Mouse (Mus musculus) CH12.LX (cell line): Measurements from ENCODE around the gene Guca1b. TPM values are rescaled to one million over a fixed set of nuclear protein-coding genes. Genes with fewer than 3 reads are reported as not detected.
"Not testable (repeated sequence)": the region's sequence is repeated elsewhere in the genome, so short reads cannot be mapped to it uniquely, and the experiment has no call there.

Source experiments
- DNase-seq: peaks from one replicate; pipeline ENCODE4 v3.0.0-alpha.2; 2013; ENCODE audit errors: extremely low read depth
- H3K27ac ChIP-seq: 2 replicates; pipeline ENCODE4 v1.5.1; 2012; ENCODE audit warnings: low read depth, mild to moderate bottlenecking, control low read depth, moderate library complexity; ENCODE audit not compliant: insufficient read depth
- H3K27me3 ChIP-seq: replicated peaks from 2 replicates; pipeline ENCODE3; 2012; ENCODE audit warnings: inconsistent platforms
- H3K36me3 ChIP-seq, 2 experiments: replicated peaks in 1 of 2; 2 replicates each; pipeline versions ENCODE3 to v1.6.1; 2012; ENCODE audit warnings: inconsistent platforms in 1 of 2, low read length in 1 of 2, mild to moderate bottlenecking in 1 of 2, mixed read lengths in 1 of 2, moderate library complexity in 1 of 2; ENCODE audit not compliant: control insufficient read depth in 1 of 2, insufficient read depth in 1 of 2
- H3K4me1 ChIP-seq, 2 experiments: 2 replicates each; pipeline ENCODE4 v1.6.1; 2012; ENCODE audit warnings: inconsistent platforms in 1 of 2, moderate library complexity in 1 of 2; ENCODE audit not compliant: insufficient read depth in 2 of 2, control insufficient read depth in 1 of 2
- H3K4me2 ChIP-seq: 2 replicates; pipeline ENCODE4 v1.6.1; 2012; ENCODE audit warnings: low read depth, mild to moderate bottlenecking, control low read depth; ENCODE audit not compliant: poor library complexity, insufficient read depth, severe bottlenecking
- H3K4me3 ChIP-seq, 3 experiments: fragments of 150-350 bp in 1 of 3; sonication (generic) in 1 of 3; replicated peaks in 1 of 3; 2 replicates each; pipeline versions ENCODE3 to v1.5.1; 2011 to 2012; ENCODE audit warnings: low read depth in 2 of 3, low read length in 2 of 3, mild to moderate bottlenecking in 2 of 3, moderate library complexity in 2 of 3, control low read depth in 1 of 3, improper control_type of control experiment in 1 of 3, inconsistent platforms in 1 of 3, mixed read lengths in 1 of 3; ENCODE audit not compliant: poor library complexity in 1 of 3
- H3K79me2 ChIP-seq: replicated peaks from 2 replicates; pipeline ENCODE4 v1.6.1; 2012; ENCODE audit warnings: mild to moderate bottlenecking, moderate library complexity; ENCODE audit not compliant: control insufficient read depth, poor library complexity, insufficient read depth, severe bottlenecking; ENCODE audit errors: extremely low read depth
- H3K9ac ChIP-seq: 2 replicates; pipeline ENCODE4 v1.6.1; 2012; ENCODE audit warnings: low read depth, mild to moderate bottlenecking, control low read depth, moderate library complexity; ENCODE audit not compliant: insufficient read depth
- H3K9me3 ChIP-seq: replicated peaks from 2 replicates; pipeline ENCODE3; 2012; ENCODE audit warnings: low read length, inconsistent platforms, mixed read lengths
- CHD2 ChIP-seq: IDR thresholded peaks from 2 replicates; pipeline ENCODE4 v1.6.1; 2011; ENCODE audit warnings: low read length, improper control_type of control experiment
- CTCF ChIP-seq, 2 experiments: IDR thresholded peaks in 1 of 2; conservative IDR thresholded peaks in 1 of 2; 2 replicates each; pipeline ENCODE4 v1.5.1; 2011 to 2012; ENCODE audit warnings: low read depth in 2 of 2, low read length in 2 of 2, improper control_type of control experiment in 1 of 2, inconsistent platforms in 1 of 2, mild to moderate bottlenecking in 1 of 2, moderate library complexity in 1 of 2
- E2F4 ChIP-seq: IDR thresholded peaks from 2 replicates; pipeline ENCODE4 v1.6.1; 2011; ENCODE audit warnings: low read depth, low read length, improper control_type of control experiment; ENCODE audit not compliant: insufficient replicate concordance
- EP300 ChIP-seq: IDR thresholded peaks from 2 replicates; pipeline ENCODE4 v1.6.1; 2011; ENCODE audit warnings: low read length, improper control_type of control experiment
- ETS1 ChIP-seq: conservative IDR thresholded peaks from 2 replicates; pipeline ENCODE4 v1.6.1; 2012; ENCODE audit warnings: low read depth, mild to moderate bottlenecking, inconsistent platforms, low read length, improper control_type of control experiment, moderate library complexity
- HCFC1 ChIP-seq: IDR thresholded peaks from 2 replicates; pipeline ENCODE4 v1.6.1; 2012; ENCODE audit warnings: low read depth, mild to moderate bottlenecking, inconsistent platforms, low read length, improper control_type of control experiment
- IRF4 ChIP-seq: IDR thresholded peaks from 2 replicates; pipeline ENCODE4 v1.6.1; 2014; ENCODE audit warnings: low read depth, mild to moderate bottlenecking, inconsistent platforms, low read length, improper control_type of control experiment
- JUND ChIP-seq: conservative IDR thresholded peaks from 2 replicates; pipeline ENCODE4 v1.6.1; 2011; ENCODE audit warnings: low read depth, low read length, improper control_type of control experiment
- KAT2A ChIP-seq: IDR thresholded peaks from 2 replicates; pipeline ENCODE4 v1.6.1; 2012; ENCODE audit warnings: low read length, improper control_type of control experiment, inconsistent platforms; ENCODE audit not compliant: insufficient replicate concordance
- MAZ ChIP-seq: IDR thresholded peaks from 2 replicates; pipeline ENCODE4 v1.6.1; 2012; ENCODE audit warnings: low read depth, mild to moderate bottlenecking, inconsistent platforms, low read length, improper control_type of control experiment, moderate library complexity
- MYC ChIP-seq: IDR thresholded peaks from 2 replicates; pipeline ENCODE4 v1.6.1; 2011; ENCODE audit warnings: low read depth, mild to moderate bottlenecking, improper control_type of control experiment, low read length
- NRF1 ChIP-seq: IDR thresholded peaks from 2 replicates; pipeline ENCODE4 v1.6.1; 2014; ENCODE audit warnings: low read depth, mild to moderate bottlenecking, inconsistent platforms, low read length, improper control_type of control experiment, moderate library complexity
- PAX5 ChIP-seq: IDR thresholded peaks from 2 replicates; pipeline ENCODE4 v1.6.1; 2012; ENCODE audit warnings: low read length, inconsistent platforms, mixed read lengths
- POLR2A ChIP-seq: IDR thresholded peaks from 2 replicates; pipeline ENCODE4 v1.6.1; 2011; ENCODE audit warnings: low read depth, mild to moderate bottlenecking, improper control_type of control experiment, low read length
- POLR2AphosphoS2 ChIP-seq: IDR thresholded peaks from 2 replicates; pipeline ENCODE4 v1.6.1; 2011; ENCODE audit warnings: low read depth, low read length, improper control_type of control experiment
- RAD21 ChIP-seq: IDR thresholded peaks from 2 replicates; pipeline ENCODE4 v1.6.1; 2011; ENCODE audit warnings: low read depth, mild to moderate bottlenecking, low read length, improper control_type of control experiment, moderate library complexity
- RCOR1 ChIP-seq: conservative IDR thresholded peaks from 2 replicates; pipeline ENCODE4 v1.6.1; 2012; ENCODE audit warnings: low read depth, mild to moderate bottlenecking, inconsistent platforms, low read length, improper control_type of control experiment
- SIN3A ChIP-seq: IDR thresholded peaks from 2 replicates; pipeline ENCODE4 v1.6.1; 2012; ENCODE audit warnings: low read length, improper control_type of control experiment, inconsistent platforms
- SMC3 ChIP-seq: IDR thresholded peaks from 2 replicates; pipeline ENCODE4 v1.6.1; 2011; ENCODE audit warnings: low read depth, low read length, improper control_type of control experiment
- TCF12 ChIP-seq: IDR thresholded peaks from 2 replicates; pipeline ENCODE4 v1.6.1; 2014; ENCODE audit warnings: low read depth, mild to moderate bottlenecking, inconsistent platforms, low read length, improper control_type of control experiment
- UBTF ChIP-seq: IDR thresholded peaks from 2 replicates; pipeline ENCODE4 v1.6.1; 2012; ENCODE audit warnings: low read depth, mild to moderate bottlenecking, inconsistent platforms, low read length, improper control_type of control experiment, moderate library complexity
- USF1 ChIP-seq: IDR thresholded peaks from 2 replicates; pipeline ENCODE4 v1.6.1; 2014; ENCODE audit warnings: low read depth, mild to moderate bottlenecking, inconsistent platforms, low read length, improper control_type of control experiment
- USF2 ChIP-seq: conservative IDR thresholded peaks from 2 replicates; pipeline ENCODE4 v1.6.1; 2011; ENCODE audit warnings: low read depth, low read length, improper control_type of control experiment
- ZKSCAN1 ChIP-seq: IDR thresholded peaks from 2 replicates; pipeline ENCODE4 v1.6.1; 2012; ENCODE audit warnings: low read depth, inconsistent platforms, low read length, improper control_type of control experiment, borderline replicate concordance
- ZMIZ1 ChIP-seq: IDR thresholded peaks from 2 replicates; pipeline ENCODE4 v1.6.1; 2012; ENCODE audit warnings: low read depth, mild to moderate bottlenecking, inconsistent platforms, low read length, improper control_type of control experiment
- ZNF384 ChIP-seq: IDR thresholded peaks from 2 replicates; pipeline ENCODE4 v1.6.1; 2012; ENCODE audit warnings: low read depth, low read length, improper control_type of control experiment, inconsistent platforms
- dilution Hi-C: fragments of 300-500 bp; cut with MboI; formaldehyde crosslinking; loops from 2 replicates; pipeline ENCODE4 v1.14.3; 2020; ENCODE audit warnings: low sequenced_read_pairs; ENCODE audit not compliant: extremely low pct_unique_long_range_greater_than_20kb, extremely low pct_ligation_motif_present
- in situ Hi-C: fragments of 300-500 bp; cut with MboI; formaldehyde crosslinking; loops from 3 replicates; pipeline ENCODE4 v1.14.3; 2019; ENCODE audit warnings: low sequenced_read_pairs, low pct_ligation_motif_present, low pct_unique_long_range_greater_than_20kb, mixed read lengths
- polyA plus RNA-seq: library from polyadenylated mRNA; unstranded; fragments of >175 nt; gene quantifications from 2 replicates; pipeline ENCODE4 v1.2.1, GENCODE M21; 2012; ENCODE audit warnings: low read depth; ENCODE audit not compliant: insufficient read length
- total RNA-seq, 2 experiments: library from RNA; depleted of rRNA; stranded (reverse); fragments of 300-350 nt in 1 of 2; fragments of >200 nt in 1 of 2; gene quantifications; 2 replicates each; pipeline ENCODE4 v1.2.3; 2012 to 2014

Guca1b gene
- total and polyA plus RNA-seq, 3 experiments: 0.59 to 1.6 (median 0.62) TPM

GRCm38 (mm10) chr17:47420195-47420594 is 35.0 kb downstream of the Guca1b start:
- H3K4me3 ChIP-seq: no peak overlapping the region
- H3K4me2 ChIP-seq: no peak overlapping the region
- H3K9ac ChIP-seq: no peak overlapping the region
- no peaks in the 10 kb centered on the region for H3K79me2 ChIP-seq
- in situ Hi-C loops (no loop called here), dilution Hi-C loops (no loop called here)
- H3K27me3 ChIP-seq: peaks cover 26% of the 10 kb centered on the region
- no peak overlapping the region for H3K27ac ChIP-seq
- H3K4me1 ChIP-seq: no peaks in the 10 kb centered on the region
- TF ChIP-seq USF2 (no peak), ZMIZ1 (no peak), MYC (no peak), JUND (no peak), ZNF384 (no peak), IRF4 (no peak), PAX5 (no peak), UBTF (no peak), SIN3A (no peak), CTCF (conservative IDR thresholded peaks at IDR 0.05 in 1 of 2, IDR thresholded peaks at IDR 0.05 in 1 of 2; ENCODE audit: low read depth in 2 of 2, low read length in 2 of 2) (no peak), TCF12 (no peak), USF1 (no peak), KAT2A (no peak), SMC3 (no peak), NRF1 (no peak), CHD2 (no peak), MAZ (no peak), E2F4 (no peak), EP300 (no peak)
- no peak for DNase-seq
- H3K9me3 ChIP-seq: peaks cover 5% of the 10 kb centered on the region
- no peaks in the 10 kb centered on the region for H3K36me3 ChIP-seq

DNA sequence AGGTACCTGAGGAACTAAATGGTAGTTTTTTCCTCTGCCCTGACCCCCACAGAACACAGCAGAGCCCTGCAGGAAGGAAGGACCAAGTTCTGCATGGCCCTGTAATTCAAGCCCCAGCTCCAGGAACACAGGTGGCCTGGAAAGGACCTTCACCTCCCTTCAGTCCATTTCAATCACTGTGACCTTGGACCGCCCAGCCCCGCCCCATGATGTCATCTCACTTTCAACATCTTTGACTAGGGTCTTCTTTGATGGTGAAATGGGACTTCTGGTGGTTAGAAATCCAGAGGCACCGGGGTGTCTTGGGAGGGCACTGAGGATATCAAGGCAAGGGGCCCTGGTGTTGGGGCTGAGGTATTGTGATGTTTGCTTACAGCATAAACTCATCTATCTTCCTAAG is 36.4 kb downstream of the Guca1b start:
- dilution Hi-C loops: no loop called here
- no peak overlapping the region for H3K9ac ChIP-seq
- no peaks in the 10 kb centered on the region for H3K36me3 ChIP-seq
- H3K79me2 ChIP-seq: no peaks in the 10 kb centered on the region
- H3K4me2 ChIP-seq: no peak overlapping the region
- in situ Hi-C loops: no loop called here
- H3K4me3 ChIP-seq: no peak overlapping the region
- H3K9me3 ChIP-seq: no peaks in the 10 kb centered on the region
- peaks cover 20% of the 10 kb centered on the region for H3K27me3 ChIP-seq
- no peak for TF ChIP-seq ETS1
- no peak for TF ChIP-seq POLR2A
- no peak for TF ChIP-seq RCOR1
- no peak for TF ChIP-seq RAD21
- TF ChIP-seq CTCF (conservative IDR thresholded peaks at IDR 0.05 in 1 of 2, IDR thresholded peaks at IDR 0.05 in 1 of 2; ENCODE audit: low read depth in 2 of 2, low read length in 2 of 2): no peak
- no peak for TF ChIP-seq ZKSCAN1
- no peak for TF ChIP-seq HCFC1
- no peak for TF ChIP-seq POLR2AphosphoS2
- H3K4me1 ChIP-seq: no peaks in the 10 kb centered on the region
- H3K27ac ChIP-seq: no peak overlapping the region
- DNase-seq: no peak

DNA sequence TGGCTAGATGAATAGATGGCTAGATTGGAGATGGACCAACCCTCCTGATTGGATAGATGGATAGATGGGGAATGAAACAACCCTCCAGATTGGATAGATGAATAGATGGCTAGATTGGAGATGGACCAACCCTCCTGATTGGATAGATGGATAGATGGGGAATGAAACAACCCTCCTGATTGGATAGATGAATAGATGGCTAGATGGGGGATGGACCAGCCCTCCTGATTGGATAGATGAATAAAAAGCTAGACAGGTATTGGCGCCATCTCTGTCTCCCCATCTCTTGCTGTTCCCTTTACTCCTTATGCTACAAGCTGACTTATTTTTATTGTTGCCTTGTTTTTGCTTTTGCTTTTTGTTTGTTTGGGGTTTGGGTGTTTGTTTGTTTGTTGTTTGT is 37.4 kb downstream of the Guca1b start:
- H3K4me1 ChIP-seq, H3K4me3 ChIP-seq, in situ Hi-C loops, H3K27ac ChIP-seq, H3K36me3 ChIP-seq, H3K9me3 ChIP-seq, H3K4me2 ChIP-seq, DNase-seq, dilution Hi-C loops, H3K9ac ChIP-seq, H3K79me2 ChIP-seq: not testable (repeated sequence)
- H3K27me3 ChIP-seq: peaks cover 13% of the 10 kb centered on the region
